ENCODE assay signal across 10 mouse cellular contexts in genomic region chr17:79611545-79611944, GRCm38 (mm10). TPM values are rescaled to one million over a fixed set of nuclear protein-coding genes. Genes with fewer than 3 reads are reported as not detected.
DNase-seq lines count a peak whose midpoint lies in the region; ATAC-seq lines count a peak whose summit lies in the region.
"Had no signal": no experiment of that assay in that cellular context is flagged by ENCODE, and none has a peak within 500 bp of the region (broad histone marks: within the 10 kb centered on the region; RNA-seq: fewer than 3 reads in every experiment).

Gene Rmdn2, plus strand, starts transcription at chr17:79611863.

- H3K4me1 ChIP-seq in heart, embryonic 15.5 days (replicated peaks): peaks cover 12% of the 10 kb centered on the region
- H3K4me1 ChIP-seq in midbrain, embryonic 10.5 days: peaks cover 17% of the 10 kb centered on the region

- no peak within 1 kb of the TSS for H3K9ac ChIP-seq in heart, embryonic 15.5 days

- no peak for DNase-seq in heart, adult 8-10 months (ENCODE audit: low spot score)
- no peak for DNase-seq in heart, postnatal 4 days
- DNase-seq in left cerebral cortex, postnatal 14 days (ENCODE audit: low spot score in 2 of 2): no peak
- DNase-seq in left cerebral cortex, adult 11 months (ENCODE audit: low spot score): no peak
- DNase-seq in adrenal gland, adult 2 months: peak; percentile 77
- DNase-seq in layer of hippocampus, adult 8-10 months (ENCODE audit: low spot score in 2 of 2): no peak
- no peak for DNase-seq in midbrain, embryonic 10.5 days (ENCODE audit: low spot score)
- DNase-seq: cerebellum, adult 8-10 months had no signal

- no peaks in the 10 kb centered on the region for H3K27me3 ChIP-seq in heart, embryonic 15.5 days
- H3K27me3 ChIP-seq in midbrain, embryonic 10.5 days (ENCODE audit: low read depth, poor library complexity, severe bottlenecking): no peaks in the 10 kb centered on the region

- no peak within 1 kb of the TSS for H3K4me2 ChIP-seq in heart, embryonic 15.5 days

- H3K4me3 ChIP-seq in heart, embryonic 15.5 days: no peak within 1 kb of the TSS
- H3K4me3 ChIP-seq in midbrain, embryonic 10.5 days: no peak within 1 kb of the TSS

- intact Hi-C loops in left cerebral cortex, postnatal 14 days (cut with DNase I): no loop called here

- H3K27ac ChIP-seq in heart, embryonic 15.5 days: no peak within 1 kb of the TSS
- no peak within 1 kb of the TSS for H3K27ac ChIP-seq in midbrain, embryonic 10.5 days (replicated peaks)
- H3K27ac ChIP-seq: macrophage had no signal

- no peak for ATAC-seq in heart, embryonic 15.5 days (replicated peaks; ENCODE audit: insufficient number of reproducible peaks, insufficient read depth, low FRiP score, low read depth)

- WGBS in heart, embryonic 15.5 days: 59% methylated on average over 4 of the region's 4 CpGs
- 82% methylated on average over 4 of the region's 4 CpGs for WGBS in midbrain, embryonic 10.5 days

- no peaks in the 10 kb centered on the region for H3K36me3 ChIP-seq in heart, embryonic 15.5 days
- no peaks in the 10 kb centered on the region for H3K36me3 ChIP-seq in midbrain, embryonic 10.5 days

- no peaks in the 10 kb centered on the region for H3K9me3 ChIP-seq in heart, embryonic 15.5 days (replicated peaks)
- H3K9me3 ChIP-seq in midbrain, embryonic 10.5 days (replicated peaks): no peaks in the 10 kb centered on the region

RNA-seq across cellular contexts. Expression of gene Rmdn2, which starts in this region (rescaled TPM):
- total RNA-seq in heart, adult 8-10 months (2022): 10 to 100 TPM in 3 of 4 experiments, 1 to 10 TPM in 1; 9.6 to 15.5 (median 14.7) TPM
- total RNA-seq in heart, postnatal 4 days (2021): 10 to 100 TPM in 1 of 2 experiments, 1 to 10 TPM in 1; 8.0 to 11.5 TPM
- total RNA-seq in left cerebral cortex, postnatal 14 days (2021): 10 to 100 TPM; 11.3 to 12.9 TPM
- total RNA-seq in adrenal gland, adult 2 months (2021): 100 to 1,000 TPM; 281 to 503 TPM
- 9.5 and 12.6 TPM in 2 replicates for polyA plus RNA-seq in adrenal gland, adult 2 months (2012; rRNA removed)
- 11.6 and 12.9 TPM in 2 replicates for polyA plus RNA-seq in heart, embryonic 15.5 days (2015; fragmentation: Nextera tagmentation; extraction: Ambion mirVana)
- 10 to 100 TPM in 2 of 4 experiments, 1 to 10 TPM in 2; 8.9 to 11.3 (median 10.0) TPM for total RNA-seq in layer of hippocampus, adult 8-10 months (2022)
- 3.8 and 5.0 TPM in 2 replicates for polyA plus RNA-seq in midbrain, embryonic 10.5 days (2016; fragmentation: Nextera tagmentation; extraction: Ambion mirVana)

Comparison
In these comparisons a context has a peak if more than half of its experiments do, and no peak if none do; other contexts are left out.
1. RNA of gene Rmdn2 (total RNA-seq): 281 to 503 TPM in adrenal gland, adult 2 months; 9.6 to 15.5 TPM in heart, adult 8-10 months, 11.3 to 12.9 TPM in left cerebral cortex, postnatal 14 days, 8.0 to 11.5 TPM in heart, postnatal 4 days and 8.9 to 11.3 TPM in layer of hippocampus, adult 8-10 months; every median in the first group is over 10 times any median in the second.